Mouse (Mus musculus): Measurements from ENCODE around the gene Alg6.

The Alg6 gene

GRCm38 (mm10) chr4:99714904-99715782 is at the start of gene Alg6:
TSS of gene Alg6 (plus strand) at chr4:99715664.
- no peak for TF ChIP-seq GATA4 (IDR thresholded peaks at IDR 0.05; ENCODE audit: insufficient replicate concordance, low read length)

DNA sequence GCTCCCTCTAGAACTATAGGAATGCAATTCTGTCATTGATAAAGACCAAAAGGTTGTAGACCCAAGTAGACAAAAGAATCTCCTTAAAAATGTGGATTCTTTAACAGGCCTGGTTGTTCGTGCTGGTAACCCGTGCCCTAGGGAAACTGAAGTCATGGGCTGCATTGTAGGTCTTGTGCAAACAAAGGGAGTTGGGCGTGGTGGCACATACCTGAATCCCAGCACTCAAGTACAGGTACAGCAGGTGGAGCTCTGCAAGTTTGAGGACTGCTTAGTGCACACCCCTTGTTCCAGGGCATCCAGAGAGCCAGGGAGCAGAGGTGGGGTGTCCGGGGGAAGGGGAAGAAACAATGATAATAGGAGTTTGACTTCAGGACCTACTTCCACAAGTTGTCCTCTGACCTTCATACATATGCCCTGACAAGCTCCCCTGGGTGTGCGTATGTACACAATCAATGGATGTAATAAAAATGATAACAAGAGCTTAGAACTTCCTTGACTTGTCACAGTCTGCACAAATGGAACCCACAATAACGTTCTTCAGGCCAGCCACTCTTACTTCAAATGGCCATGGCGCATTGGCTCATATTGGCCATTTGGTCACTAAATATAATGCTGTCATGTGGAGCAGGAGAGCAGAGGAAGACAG is 45.1 kb upstream of the Alg6 start:
- no peak for TF ChIP-seq GATA4 (IDR thresholded peaks at IDR 0.05; ENCODE audit: insufficient replicate concordance, low read length)

- TF ChIP-seq GATA4 (IDR thresholded peaks at IDR 0.05; ENCODE audit: insufficient replicate concordance, low read length), result no peak
Observed at GRCm38 (mm10) chr4:99675191-99675590, 40.3 kb upstream of the Alg6 start.

GRCm38 (mm10) chr4:99683941-99684340 is 31.5 kb upstream of the Alg6 start:
- no peak for TF ChIP-seq GATA4 (IDR thresholded peaks at IDR 0.05; ENCODE audit: insufficient replicate concordance, low read length)

- TF ChIP-seq GATA4 (IDR thresholded peaks at IDR 0.05; ENCODE audit: insufficient replicate concordance, low read length), result no peak
Observed at GRCm38 (mm10) chr4:99686308-99686707, 29.2 kb upstream of the Alg6 start.

DNA sequence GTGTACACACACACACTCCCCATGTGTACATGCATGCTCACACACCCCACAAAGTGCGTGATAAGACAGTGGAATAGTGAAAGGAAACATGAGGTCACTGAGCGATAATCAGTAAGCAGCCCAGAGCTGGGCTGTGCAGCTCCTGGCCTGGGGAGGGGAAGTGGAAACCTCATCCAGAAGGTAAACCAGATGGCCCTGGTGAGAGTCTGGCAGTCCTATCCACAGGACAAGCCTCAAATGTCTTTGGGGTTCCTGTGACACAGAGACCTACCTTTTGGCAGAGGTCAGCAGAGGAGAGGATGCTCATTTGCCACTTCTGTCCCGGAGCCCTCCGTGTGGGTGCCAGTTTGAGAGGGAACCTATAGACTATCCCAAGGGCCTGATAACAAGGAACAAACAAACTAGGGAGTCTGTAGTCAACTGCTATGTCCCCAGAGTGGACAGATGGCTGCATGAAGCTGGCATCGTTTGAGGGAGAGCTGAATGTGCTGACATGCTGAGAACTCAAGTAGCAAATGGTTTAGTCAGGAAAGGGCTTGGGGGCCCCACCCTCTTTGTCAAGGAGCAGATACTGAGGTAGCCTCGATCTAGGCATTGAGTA is 2.8 kb upstream of the Alg6 start:
- no peak for TF ChIP-seq GATA4 (IDR thresholded peaks at IDR 0.05; ENCODE audit: insufficient replicate concordance, low read length)

- TF ChIP-seq GATA4 (IDR thresholded peaks at IDR 0.05; ENCODE audit: insufficient replicate concordance, low read length), result no peak
Observed at GRCm38 (mm10) chr4:99713971-99714370, 1.5 kb upstream of the Alg6 start.

GRCm38 (mm10) chr4:99715783-99716416 is 436 bp downstream of the Alg6 start:
- no peak for TF ChIP-seq GATA4 (IDR thresholded peaks at IDR 0.05; ENCODE audit: insufficient replicate concordance, low read length)

- TF ChIP-seq GATA4 (IDR thresholded peaks at IDR 0.05; ENCODE audit: insufficient replicate concordance, low read length), result no peak
Observed at GRCm38 (mm10) chr4:99717905-99718304, 2.4 kb downstream of the Alg6 start.

DNA sequence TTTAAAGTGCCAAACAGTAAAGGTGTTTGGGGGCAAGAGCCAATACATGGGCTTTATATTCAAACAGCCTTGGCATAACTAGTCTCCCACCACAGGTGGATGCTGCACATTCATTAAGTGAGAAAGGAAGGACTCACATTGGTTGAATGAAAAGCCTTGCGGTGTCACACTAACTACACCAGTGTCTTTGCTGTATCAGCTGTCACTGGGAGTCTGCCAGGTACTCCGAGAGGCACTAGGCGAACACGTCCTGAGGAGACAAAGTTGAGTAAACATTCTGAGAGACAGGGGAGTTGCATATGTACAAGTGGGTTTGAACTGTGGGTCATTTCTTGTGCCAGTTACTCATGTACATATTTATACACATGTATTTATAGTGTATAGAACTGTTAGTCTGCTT is 8.9 kb downstream of the Alg6 start:
- TF ChIP-seq GATA4 (IDR thresholded peaks at IDR 0.05; ENCODE audit: insufficient replicate concordance, low read length), result no peak

DNA sequence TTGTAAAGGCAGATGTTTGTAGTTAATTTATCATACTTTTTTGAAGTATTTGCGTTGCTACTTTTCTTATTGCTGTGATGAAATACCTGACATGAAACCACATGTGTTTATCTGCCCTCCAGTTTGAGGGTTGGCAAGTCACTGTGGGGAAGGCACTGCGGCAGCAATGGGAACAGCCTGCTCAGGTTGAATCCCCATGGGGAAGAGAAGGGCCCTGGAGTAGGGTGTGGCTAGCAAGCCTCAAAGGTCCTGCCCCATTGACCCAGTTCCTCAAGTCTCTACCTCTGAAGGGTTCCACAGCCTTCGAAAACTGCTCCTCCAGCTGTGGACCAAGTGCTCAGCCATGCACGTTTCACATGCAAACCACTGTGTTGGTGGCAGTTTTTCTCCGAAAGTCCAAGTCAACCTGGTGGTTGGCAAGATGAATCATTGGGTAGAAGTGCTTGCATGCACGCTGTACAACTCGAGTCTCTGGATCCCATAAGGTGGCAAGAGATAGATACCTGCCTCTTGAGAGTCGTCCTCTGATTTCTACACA is 10.5 kb downstream of the Alg6 start:
- TF ChIP-seq GATA4 (IDR thresholded peaks at IDR 0.05; ENCODE audit: insufficient replicate concordance, low read length), result no peak

GRCm38 (mm10) chr4:99739836-99740235 is 24.4 kb downstream of the Alg6 start:
- TF ChIP-seq GATA4 (IDR thresholded peaks at IDR 0.05; ENCODE audit: insufficient replicate concordance, low read length), result no peak

- no peak for TF ChIP-seq GATA4 (IDR thresholded peaks at IDR 0.05; ENCODE audit: insufficient replicate concordance, low read length)
Observed at GRCm38 (mm10) chr4:99752426-99752825, 37.0 kb downstream of the Alg6 start.

- no peak for TF ChIP-seq GATA4 (IDR thresholded peaks at IDR 0.05; ENCODE audit: insufficient replicate concordance, low read length)
Observed at GRCm38 (mm10) chr4:99766303-99766702, 50.8 kb downstream of the Alg6 start.

GRCm38 (mm10) chr4:99766753-99767152 is 51.3 kb downstream of the Alg6 start:
- no peak for TF ChIP-seq GATA4 (IDR thresholded peaks at IDR 0.05; ENCODE audit: insufficient replicate concordance, low read length)

All from liver, adult (tissue).